Mouse (Mus musculus): Measurements from ENCODE around the gene Ccdc103. TPM values are rescaled to one million over a fixed set of nuclear protein-coding genes. Genes with fewer than 3 reads are reported as not detected.
A peak's percentile ranks its signal among the peaks of the same experiment; 100 is the strongest.

The Ccdc103 gene
- polyA plus RNA-seq, 1 experiment from 2014 or later = 2.1 TPM

GRCm38 (mm10) chr11:102894716-102895115 lies 13.7 kb downstream of the Ccdc103 start:
- Histone ChIP-seq H3K36me3 (no peaks in the 10 kb centered on the region), H3K27ac (replicated peaks) (no peak overlapping the region), H3K4me2 (no peak overlapping the region), H3K9ac (no peak overlapping the region), H3K9me3 (no peaks in the 10 kb centered on the region), H3K4me3 (no peak overlapping the region), H3K4me1 (replicated peaks) (peaks cover 17% of the 10 kb centered on the region), H3K27me3 (peaks cover 45% of the 10 kb centered on the region)
- WGBS = 91% methylated on average over 4 of the region's 4 CpGs
- no peak for ATAC-seq (ENCODE audit: low FRiP score, low read depth)

DNA sequence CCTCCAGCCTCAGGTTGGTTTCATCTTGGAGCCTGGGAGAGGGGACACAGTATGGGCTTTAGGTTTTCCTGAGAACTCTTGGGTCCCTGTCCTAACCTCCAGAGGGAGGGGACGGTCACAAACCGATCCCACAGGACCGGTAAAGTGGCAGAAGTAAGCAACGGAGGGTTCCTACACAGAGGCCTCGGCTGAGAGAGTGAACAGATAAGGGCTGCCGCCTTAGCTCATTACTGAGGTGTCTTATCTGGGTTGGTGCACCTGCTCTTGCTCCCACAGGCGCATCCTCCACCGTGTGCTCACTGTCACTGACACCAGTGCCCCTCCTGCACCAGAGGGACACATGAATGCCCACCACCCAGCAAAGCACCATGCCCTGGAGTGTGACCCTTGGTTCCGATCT lies 14.8 kb downstream of the Ccdc103 start:
- Histone ChIP-seq H3K9ac (no peak overlapping the region), H3K27me3 (peaks cover 43% of the 10 kb centered on the region), H3K9me3 (no peaks in the 10 kb centered on the region), H3K4me2 (no peak overlapping the region), H3K4me3 (no peak overlapping the region), H3K36me3 (no peaks in the 10 kb centered on the region), H3K4me1 (replicated peaks) (peaks cover 17% of the 10 kb centered on the region), H3K27ac (replicated peaks) (no peak overlapping the region)
- WGBS = 76% methylated on average over 9 of the region's 9 CpGs
- no peak for ATAC-seq (ENCODE audit: low FRiP score, low read depth)

- Histone ChIP-seq H3K27ac (replicated peaks) (no peak overlapping the region), H3K9me3 (no peaks in the 10 kb centered on the region), H3K4me2 (no peak overlapping the region), H3K9ac (no peak overlapping the region), H3K4me1 (replicated peaks) (peaks cover 19% of the 10 kb centered on the region), H3K27me3 (peaks cover 37% of the 10 kb centered on the region), H3K36me3 (no peaks in the 10 kb centered on the region), H3K4me3 (no peak overlapping the region)
- ATAC-seq (ENCODE audit: low FRiP score, low read depth) = no peak
- WGBS = 74% methylated on average over 20 of the region's 20 CpGs
Measured at GRCm38 (mm10) chr11:102896641-102897040, 15.6 kb downstream of the Ccdc103 start.

DNA sequence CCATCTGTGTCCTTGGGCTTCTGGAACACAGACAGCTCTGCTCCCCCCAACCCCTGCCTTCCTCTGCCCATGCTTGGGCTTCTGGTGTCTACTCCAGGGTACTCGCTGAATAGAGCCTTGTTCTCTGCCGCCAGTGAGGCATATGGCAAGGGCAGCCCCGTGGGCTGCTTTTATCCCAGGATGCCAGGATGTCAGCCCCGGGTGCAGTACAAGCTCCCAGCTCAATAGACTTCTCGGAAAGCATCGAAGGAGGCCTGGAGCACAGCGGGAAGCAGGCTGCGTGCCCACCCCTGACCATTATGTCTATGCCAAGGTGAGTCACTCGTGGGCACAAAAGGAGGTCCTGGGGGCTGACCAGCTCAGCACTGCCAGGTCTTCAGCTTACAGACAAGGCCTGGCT lies 17.4 kb downstream of the Ccdc103 start:
- peaks cover 12% of the 10 kb centered on the region; the same call in 1 of the 2 replicates for H3K4me1 ChIP-seq (replicated peaks)
- H3K9ac ChIP-seq = no peak overlapping the region
- 52% methylated on average over 9 of the region's 9 CpGs for WGBS
- H3K4me3 ChIP-seq = no peak overlapping the region
- no peaks in the 10 kb centered on the region for H3K36me3 ChIP-seq
- H3K4me2 ChIP-seq = no peak overlapping the region
- 0 out of 2 replicates have a peak overlapping the region, but pooled peaks have one; percentile 31 for H3K27ac ChIP-seq (replicated peaks)
- no peaks in the 10 kb centered on the region for H3K9me3 ChIP-seq
- ATAC-seq (ENCODE audit: low FRiP score, low read depth) = peak; percentile 86
- H3K27me3 ChIP-seq = peaks cover 23% of the 10 kb centered on the region

GRCm38 (mm10) chr11:102900763-102901162 lies 19.8 kb downstream of the Ccdc103 start, which contains the start of gene Gfap:
Gfap (minus strand) TSS chr11:102900912.
- no peaks in the 10 kb centered on the region for H3K9me3 ChIP-seq
- no peaks in the 10 kb centered on the region for H3K36me3 ChIP-seq
- H3K4me2 ChIP-seq = no peak within 1 kb of the TSS
- peaks cover 19% of the 10 kb centered on the region for H3K4me1 ChIP-seq (replicated peaks)
- WGBS = 10% methylated on average over 7 of the region's 7 CpGs
- no peak within 1 kb of the TSS for H3K9ac ChIP-seq
- 0 out of 2 replicates have a peak, but pooled peaks have one; percentile 31 for ATAC-seq (ENCODE audit: low FRiP score, low read depth)
- H3K27ac ChIP-seq (replicated peaks) = no peak within 1 kb of the TSS
- H3K4me3 ChIP-seq = no peak within 1 kb of the TSS
- H3K27me3 ChIP-seq = peaks cover 5% of the 10 kb centered on the region; the same call in 1 of the 2 replicates

- Histone ChIP-seq H3K27me3 (peaks cover 1% of the 10 kb centered on the region; the same call in 1 of the 2 replicates), H3K9ac (no peak overlapping the region), H3K4me2 (no peak overlapping the region), H3K9me3 (no peaks in the 10 kb centered on the region), H3K36me3 (no peaks in the 10 kb centered on the region), H3K4me3 (no peak overlapping the region), H3K27ac (replicated peaks) (no peak overlapping the region), H3K4me1 (replicated peaks) (peaks cover 19% of the 10 kb centered on the region)
- no peak for ATAC-seq (ENCODE audit: low FRiP score, low read depth)
- WGBS = 57% methylated on average over 4 of the region's 4 CpGs
Measured at GRCm38 (mm10) chr11:102901199-102901598, 20.2 kb downstream of the Ccdc103 start.

- Histone ChIP-seq H3K9me3 (no peaks in the 10 kb centered on the region), H3K36me3 (no peaks in the 10 kb centered on the region), H3K27ac (replicated peaks) (no peak overlapping the region), H3K9ac (no peak overlapping the region), H3K27me3 (no peaks in the 10 kb centered on the region; the same call in 1 of the 2 replicates), H3K4me1 (replicated peaks) (peaks cover 19% of the 10 kb centered on the region), H3K4me3 (no peak overlapping the region), H3K4me2 (no peak overlapping the region)
- 87% methylated on average over 5 of the region's 5 CpGs for WGBS
- ATAC-seq (ENCODE audit: low FRiP score, low read depth) = no peak
Measured at GRCm38 (mm10) chr11:102902107-102902506, 21.1 kb downstream of the Ccdc103 start.

GRCm38 (mm10) chr11:102903654-102904053 lies 22.6 kb downstream of the Ccdc103 start:
- no peak for ATAC-seq (ENCODE audit: low FRiP score, low read depth)
- H3K4me2 ChIP-seq = no peak overlapping the region
- no peaks in the 10 kb centered on the region; the same call in 1 of the 2 replicates for H3K27me3 ChIP-seq
- no peak overlapping the region for H3K27ac ChIP-seq (replicated peaks)
- 69% methylated on average over 7 of the region's 7 CpGs for WGBS
- H3K9me3 ChIP-seq = no peaks in the 10 kb centered on the region
- H3K36me3 ChIP-seq = no peaks in the 10 kb centered on the region
- H3K9ac ChIP-seq = no peak overlapping the region
- H3K4me3 ChIP-seq = no peak overlapping the region
- H3K4me1 ChIP-seq (replicated peaks) = peaks cover 10% of the 10 kb centered on the region

GRCm38 (mm10) chr11:102911376-102911775 lies 30.4 kb downstream of the Ccdc103 start:
- Histone ChIP-seq H3K27ac (replicated peaks) (no peak overlapping the region), H3K4me1 (replicated peaks) (no peaks in the 10 kb centered on the region), H3K4me3 (no peak overlapping the region), H3K9me3 (no peaks in the 10 kb centered on the region), H3K36me3 (no peaks in the 10 kb centered on the region), H3K4me2 (no peak overlapping the region), H3K9ac (no peak overlapping the region), H3K27me3 (no peaks in the 10 kb centered on the region)
- ATAC-seq (ENCODE audit: low FRiP score, low read depth) = no peak
- WGBS = 67% methylated on average over 7 of the region's 7 CpGs

DNA sequence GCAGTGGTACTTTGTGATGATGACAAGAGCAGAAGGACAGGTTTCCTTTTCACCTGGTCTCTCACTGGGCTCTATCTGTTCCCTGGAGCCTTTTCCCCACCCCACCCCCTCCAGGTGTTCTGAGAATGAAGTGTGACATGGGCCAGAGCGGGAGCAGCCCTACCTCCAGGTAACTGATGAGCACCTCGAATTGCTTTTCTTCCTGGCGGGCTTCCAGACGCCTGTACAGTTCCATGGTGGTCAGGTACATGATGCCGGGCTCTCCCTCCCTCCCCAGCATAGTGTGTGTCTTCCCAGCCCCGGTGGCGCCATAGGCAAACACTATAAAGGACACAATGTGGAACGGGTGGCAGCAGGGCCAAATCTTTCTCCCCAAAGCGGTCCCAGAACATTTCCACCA lies 34.4 kb downstream of the Ccdc103 start:
- Histone ChIP-seq H3K4me3 (no peak overlapping the region), H3K4me1 (replicated peaks) (no peaks in the 10 kb centered on the region), H3K4me2 (no peak overlapping the region), H3K9me3 (no peaks in the 10 kb centered on the region), H3K9ac (no peak overlapping the region), H3K27ac (replicated peaks) (no peak overlapping the region), H3K36me3 (no peaks in the 10 kb centered on the region), H3K27me3 (no peaks in the 10 kb centered on the region)
- WGBS = 92% methylated on average over 9 of the region's 9 CpGs
- ATAC-seq (ENCODE audit: low FRiP score, low read depth) = no peak

DNA sequence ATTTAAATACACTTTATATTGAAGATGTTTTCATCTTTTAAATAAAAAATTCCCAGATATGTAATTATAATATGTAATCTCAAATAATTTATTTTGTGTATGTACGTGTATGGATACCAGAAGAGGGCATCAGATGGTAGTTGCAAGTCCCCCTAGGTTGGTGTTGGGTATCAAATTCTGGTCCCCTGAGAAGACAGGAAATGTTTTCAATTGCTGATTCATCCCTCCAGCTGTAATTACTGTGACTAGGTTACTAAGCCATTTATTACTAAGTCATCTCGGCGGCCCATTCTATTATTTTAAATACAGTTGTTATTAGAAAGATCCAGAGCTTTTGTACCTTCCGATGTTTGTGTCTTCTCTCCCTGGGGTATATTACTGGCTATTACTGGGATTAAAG lies 37.1 kb downstream of the Ccdc103 start:
- H3K4me1 ChIP-seq (replicated peaks) = peaks cover 9% of the 10 kb centered on the region
- no peak for ATAC-seq (ENCODE audit: low FRiP score, low read depth)
- no peaks in the 10 kb centered on the region for H3K9me3 ChIP-seq
- no peak overlapping the region for H3K27ac ChIP-seq (replicated peaks)
- H3K27me3 ChIP-seq = no peaks in the 10 kb centered on the region
- H3K36me3 ChIP-seq = no peaks in the 10 kb centered on the region
- H3K4me3 ChIP-seq = no peak overlapping the region
- no peak overlapping the region for H3K9ac ChIP-seq
- no peak overlapping the region for H3K4me2 ChIP-seq
- WGBS = 72% methylated on average over 4 of the region's 4 CpGs

DNA sequence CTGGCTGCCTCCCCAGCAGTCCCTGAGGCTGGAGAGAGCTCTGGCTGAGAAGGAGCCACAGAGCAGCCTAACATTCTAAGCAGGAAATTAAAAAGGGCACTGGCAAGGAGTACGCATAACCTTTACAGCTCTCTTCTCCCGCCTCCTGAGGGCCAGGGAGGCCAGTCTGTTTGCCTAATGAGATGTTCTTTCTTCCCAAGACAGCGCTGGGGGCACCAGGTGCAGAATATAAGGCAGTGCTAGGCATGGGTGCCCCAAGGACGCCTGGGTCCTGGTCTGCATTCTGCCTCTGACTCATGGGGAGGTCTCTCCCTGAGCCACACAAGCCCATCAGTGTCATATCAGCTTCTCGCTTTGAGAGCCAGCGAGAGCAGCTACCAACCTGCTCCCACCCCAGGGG lies 40.5 kb downstream of the Ccdc103 start:
- H3K9ac ChIP-seq = no peak overlapping the region
- H3K27ac ChIP-seq (replicated peaks) = no peak overlapping the region
- 59% methylated on average over 6 of the region's 6 CpGs for WGBS

More for the DNA sequence above, 40.5 kb downstream of the Ccdc103 start:
- ATAC-seq (ENCODE audit: low FRiP score, low read depth) = no peak
- Histone ChIP-seq H3K9me3 (no peaks in the 10 kb centered on the region), H3K4me2 (no peak overlapping the region), H3K4me3 (no peak overlapping the region), H3K36me3 (no peaks in the 10 kb centered on the region), H3K27me3 (no peaks in the 10 kb centered on the region), H3K4me1 (replicated peaks) (peaks cover 14% of the 10 kb centered on the region)

Data from hindbrain, embryonic 15.5 days (tissue).